Comparison of ENCODE assay signal across 8 mouse cellular contexts in the genomic region with DNA sequence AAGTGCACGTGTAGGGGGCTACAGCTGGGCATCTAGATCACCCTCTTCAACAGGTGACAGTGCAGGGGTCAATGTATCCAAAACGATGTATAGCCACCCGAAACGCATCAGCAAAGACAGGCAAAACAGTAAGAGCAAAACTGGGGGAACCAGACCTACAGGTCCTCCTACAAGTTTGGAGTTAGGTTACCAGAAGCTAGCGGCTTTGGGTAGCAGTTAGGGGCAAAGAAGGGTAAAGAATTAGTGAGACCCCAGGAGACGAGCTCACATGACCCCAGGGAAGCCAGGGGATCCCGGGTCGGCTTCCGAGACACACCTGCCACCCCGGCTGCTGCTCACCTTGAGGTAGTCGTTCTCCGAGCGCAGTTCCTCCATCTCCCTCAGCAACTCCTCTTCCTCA. TPM values are rescaled to one million over a fixed set of nuclear protein-coding genes. Genes with fewer than 3 reads are reported as not detected.
A peak's percentile ranks its signal among the peaks of the same experiment; 100 is the strongest.
DNase-seq lines count a peak whose midpoint lies in the region; ATAC-seq and TF ChIP-seq lines count a peak whose summit lies in the region.

No protein-coding gene starts in this region.

- H3K4me2 ChIP-seq in neural tube, embryonic 11.5 days (ENCODE audit: low read depth): peak overlapping the region; percentile 89
- peak overlapping the region; percentile 97 for H3K4me2 ChIP-seq in limb, embryonic 14.5 days (replicated peaks; ENCODE audit: low read depth, low read length, severe bottlenecking)
- H3K4me2 ChIP-seq in stomach, embryonic 15.5 days: peak overlapping the region; percentile 98

- no peak for TF ChIP-seq CTCF in gastrocnemius, adult 2 months (IDR thresholded peaks at IDR 0.05)

- no peak for ATAC-seq in neural tube, embryonic 11.5 days (ENCODE audit: insufficient read depth, low FRiP score, low TSS enrichment)
- ATAC-seq in limb, embryonic 14.5 days (ENCODE audit: low FRiP score, low read depth): no peak
- ATAC-seq in stomach, embryonic 15.5 days (ENCODE audit: insufficient read depth, low FRiP score, low read depth): no peak

- H3K27me3 ChIP-seq in neural tube, embryonic 11.5 days (ENCODE audit: control insufficient read depth, insufficient read depth, low read length): no peaks in the 10 kb centered on the region
- H3K27me3 ChIP-seq in limb, embryonic 14.5 days (ENCODE audit: control insufficient read depth, insufficient read depth, low read length): peaks cover 7% of the 10 kb centered on the region; the same call in 1 of the 2 replicates
- H3K27me3 ChIP-seq in stomach, embryonic 15.5 days (replicated peaks): peaks cover 39% of the 10 kb centered on the region; the same call in 1 of the 2 replicates

- H3K27ac ChIP-seq in gastrocnemius, adult 2 months: peak overlapping the region; percentile 91
- H3K27ac ChIP-seq in neural tube, embryonic 11.5 days (ENCODE audit: low read depth, low read length): no peak overlapping the region
- no peak overlapping the region for H3K27ac ChIP-seq in limb, embryonic 14.5 days (replicated peaks; ENCODE audit: low read depth, low read length)
- H3K27ac ChIP-seq in stomach, embryonic 15.5 days: no peak overlapping the region

- no peaks in the 10 kb centered on the region for H3K9me3 ChIP-seq in neural tube, embryonic 11.5 days (ENCODE audit: control insufficient read depth, low read length)
- H3K9me3 ChIP-seq in limb, embryonic 14.5 days (ENCODE audit: control insufficient read depth, low read length): no peaks in the 10 kb centered on the region
- no peaks in the 10 kb centered on the region for H3K9me3 ChIP-seq in stomach, embryonic 15.5 days

- H3K9ac ChIP-seq in neural tube, embryonic 11.5 days (ENCODE audit: low read length): peak overlapping the region; percentile 96
- peak overlapping the region; percentile 73 for H3K9ac ChIP-seq in limb, embryonic 14.5 days (ENCODE audit: low read depth, low read length, severe bottlenecking)
- peak overlapping the region; percentile 51 for H3K9ac ChIP-seq in stomach, embryonic 15.5 days

- intact Hi-C loops in gastrocnemius, adult 2 months (cut with DNase I): loop anchor here (5.0 kb wide), 1 partner anchor 96 kb away; no protein-coding TSS in a partner anchor
- intact Hi-C loops in left cerebral cortex, postnatal 4 days (cut with DNase I): loop anchor here (5.0 kb wide), 1 partner anchor 91 kb away; no protein-coding TSS in a partner anchor

- WGBS in neural tube, embryonic 11.5 days: under 1% methylated on average over 12 of the region's 13 CpGs
- WGBS in limb, embryonic 14.5 days: 0% methylated on average over 13 of the region's 13 CpGs
- 5% methylated on average over 13 of the region's 13 CpGs for WGBS in stomach, embryonic 15.5 days

- H3K36me3 ChIP-seq in neural tube, embryonic 11.5 days (ENCODE audit: control insufficient read depth, insufficient read depth, low read length): no peaks in the 10 kb centered on the region
- H3K36me3 ChIP-seq in limb, embryonic 14.5 days (ENCODE audit: control insufficient read depth, insufficient read depth, low read length): no peaks in the 10 kb centered on the region
- no peaks in the 10 kb centered on the region for H3K36me3 ChIP-seq in stomach, embryonic 15.5 days

- H3K4me3 ChIP-seq in gastrocnemius, adult 2 months: peak overlapping the region; percentile 95
- H3K4me3 ChIP-seq in neural tube, embryonic 11.5 days (ENCODE audit: low read depth, low read length): peak overlapping the region; percentile 93
- peak overlapping the region; percentile 75 for H3K4me3 ChIP-seq in limb, embryonic 14.5 days (replicated peaks; ENCODE audit: low read length)
- peak overlapping the region; percentile 71 for H3K4me3 ChIP-seq in stomach, embryonic 15.5 days (replicated peaks)

- DNase-seq in gastrocnemius, adult 2 months: no peak
- DNase-seq in gastrocnemius, postnatal 4 days (ENCODE audit: low spot score in 2 of 2): no peak
- DNase-seq in neural tube, embryonic 11.5 days (ENCODE audit: low spot score): no peak
- DNase-seq in neural tube, embryonic 10.5 days (ENCODE audit: extremely low spot score, low spot score): no peak
- DNase-seq in limb, embryonic 14.5 days (ENCODE audit: low spot score): no peak
- DNase-seq in left cerebral cortex, postnatal 4 days: no peak
- DNase-seq in left cerebral cortex, adult 11 months (ENCODE audit: low spot score): no peak

- peaks cover 36% of the 10 kb centered on the region for H3K4me1 ChIP-seq in neural tube, embryonic 11.5 days (ENCODE audit: control insufficient read depth, insufficient read depth, low read length)
- H3K4me1 ChIP-seq in limb, embryonic 14.5 days (ENCODE audit: control insufficient read depth, insufficient read depth, low read length): peaks cover 15% of the 10 kb centered on the region; the same call in 1 of the 2 replicates
- peaks cover 23% of the 10 kb centered on the region for H3K4me1 ChIP-seq in stomach, embryonic 15.5 days

- no peak for TF ChIP-seq POLR2A in limb, embryonic 14.5 days (IDR thresholded peaks at IDR 0.05; ENCODE audit: borderline replicate concordance, extremely low read depth, insufficient read depth, insufficient read length)

RNA-seq across cellular contexts. Expression of gene Mtcl1, which starts 1.6 kb away (rescaled TPM):
- total RNA-seq in gastrocnemius, adult 2 months (2021): 1 to 10 TPM; 5.5 to 8.4 TPM
- total RNA-seq in gastrocnemius, postnatal 4 days (2021): 10 to 100 TPM; 30.3 to 31.4 TPM
- 26.8 and 29.6 TPM in 2 replicates for polyA plus RNA-seq in neural tube, embryonic 11.5 days (2014; fragmentation: Nextera tagmentation; extraction: Ambion mirVana)
- polyA plus RNA-seq in limb, embryonic 14.5 days (2012; rRNA removed): 6.7 and 7.8 TPM in 2 replicates
- 4.7 and 5.3 TPM in 2 replicates for polyA plus RNA-seq in limb, embryonic 14.5 days (2014; fragmentation: Nextera tagmentation; extraction: Ambion mirVana)
- 6.1 and 7.2 TPM in 2 replicates for polyA plus RNA-seq in stomach, embryonic 15.5 days (2015; fragmentation: Nextera tagmentation; extraction: Ambion mirVana)
- 10 to 100 TPM; 70.8 to 75.9 TPM for total RNA-seq in left cerebral cortex, postnatal 4 days (2021)
